Mouse (Mus musculus) lung, postnatal 0 days (tissue): Measurements from ENCODE around the gene Speg. TPM values are rescaled to one million over a fixed set of nuclear protein-coding genes. Genes with fewer than 3 reads are reported as not detected.

ENCODE experiments used
- ATAC-seq: fragments of 200-750 bp; cut with Nextera tagmentation; 2 replicates; pipeline ENCODE4 v1.8.0; 2017; ENCODE audit warnings: moderate library complexity
- DNase-seq: peaks from one replicate; pipeline ENCODE4 v3.0.0-alpha.2; 2016; ENCODE audit warnings: low spot score
- H3K27ac ChIP-seq: fragments of 300-500 bp; sonication (generic); 2 replicates; pipeline ENCODE4 v1.5.1; 2014; ENCODE audit warnings: antibody characterized with exemption, mild to moderate bottlenecking, low read length, mixed read lengths
- H3K27me3 ChIP-seq: fragments of 300-500 bp; sonication (generic); replicated peaks from 2 replicates; pipeline ENCODE4 v1.6.1; 2014; ENCODE audit warnings: low read length, mixed read lengths; ENCODE audit not compliant: insufficient read depth
- H3K36me3 ChIP-seq: fragments of 300-500 bp; sonication (generic); 2 replicates; pipeline ENCODE4 v1.6.1; 2014; ENCODE audit warnings: low read length, mixed read lengths; ENCODE audit not compliant: insufficient read depth
- H3K4me1 ChIP-seq: fragments of 300-500 bp; sonication (generic); 2 replicates; pipeline ENCODE4 v1.6.1; 2014; ENCODE audit warnings: antibody characterized with exemption, low read depth, low read length, mixed read lengths; ENCODE audit not compliant: insufficient read depth
- H3K4me2 ChIP-seq: fragments of 300-500 bp; sonication (generic); replicated peaks from 2 replicates; pipeline ENCODE4 v1.6.1; 2014; ENCODE audit warnings: low read depth, mild to moderate bottlenecking, low read length, moderate library complexity, mixed read lengths
- H3K4me3 ChIP-seq: fragments of 300-500 bp; sonication (generic); 2 replicates; pipeline ENCODE4 v1.5.1; 2014; ENCODE audit warnings: low read depth, low read length
- H3K9ac ChIP-seq: fragments of 300-500 bp; sonication (generic); replicated peaks from 2 replicates; pipeline ENCODE4 v1.6.1; 2014; ENCODE audit warnings: low read depth, mild to moderate bottlenecking
- H3K9me3 ChIP-seq: fragments of 300-500 bp; sonication (generic); 2 replicates; pipeline ENCODE4 v1.6.1; 2016; ENCODE audit warnings: low read length, mixed read lengths
- CTCF ChIP-seq: IDR thresholded peaks from 2 replicates; pipeline ENCODE4 v1.5.1; 2016; ENCODE audit warnings: antibody characterized with exemption, mild to moderate bottlenecking
- EP300 ChIP-seq: IDR thresholded peaks from 2 replicates; pipeline ENCODE4 v1.6.1; 2016; ENCODE audit warnings: antibody characterized with exemption, mild to moderate bottlenecking, control low read depth
- WGBS: fragments of 180-500 bp; shearing (Covaris S2); extraction: QIAGEN DNeasy Blood & Tissue Kit; methylation state at CpG from one replicate; pipeline ENCODE4 v1.1.7; 2014; 5-methylcytosine and 5-hydroxymethylcytosine counted together
- polyA plus RNA-seq: library from polyadenylated mRNA; unstranded; fragments of >200 nt; fragmentation: Nextera tagmentation; extraction: Ambion mirVana; gene quantifications from 2 replicates; pipeline ENCODE4 v1.2.1, GENCODE M21; 2015

Speg gene
- polyA plus RNA-seq, 1 experiment from 2014 or later = 15.4 TPM

- peaks cover 5% of the 10 kb centered on the region; the same call in 1 of the 2 replicates for H3K36me3 ChIP-seq
- no peaks in the 10 kb centered on the region for H3K9me3 ChIP-seq
- TF ChIP-seq CTCF (peak; percentile 94), EP300 (no peak)
- H3K4me2 ChIP-seq = peak overlapping the region; percentile 12; the same call in 1 of the 2 replicates
- H3K4me3 ChIP-seq = no peak overlapping the region
- H3K9ac ChIP-seq = no peak overlapping the region
- 1% methylated on average over 22 of the region's 22 CpGs for whole genome bisulfite sequencing
- DNase-seq = peak; percentile 78
- H3K4me1 ChIP-seq = peaks cover 9% of the 10 kb centered on the region; the same call in 1 of the 2 replicates
- ATAC-seq = peak; percentile 53
- H3K27me3 ChIP-seq = peaks cover 50% of the 10 kb centered on the region
- H3K27ac ChIP-seq = no peak overlapping the region
Measured at GRCm38 (mm10) chr1:75445751-75446611, 70.9 kb downstream of the Speg start.

GRCm38 (mm10) chr1:75446656-75447055 is 71.6 kb downstream of the Speg start:
- peaks cover 9% of the 10 kb centered on the region; the same call in 1 of the 2 replicates for H3K4me1 ChIP-seq
- TF ChIP-seq CTCF (no peak), EP300 (no peak)

GRCm38 (mm10) chr1:75447265-75448051 is 72.4 kb downstream of the Speg start:
- Histone ChIP-seq H3K4me2 (no peak overlapping the region), H3K4me3 (no peak overlapping the region), H3K27me3 (peaks cover 55% of the 10 kb centered on the region), H3K4me1 (peaks cover 9% of the 10 kb centered on the region; the same call in 1 of the 2 replicates), H3K27ac (no peak overlapping the region), H3K9ac (no peak overlapping the region), H3K36me3 (peaks cover 5% of the 10 kb centered on the region; the same call in 1 of the 2 replicates), H3K9me3 (no peaks in the 10 kb centered on the region)
- WGBS = 6% methylated on average over 10 of the region's 10 CpGs
- no peak for TF ChIP-seq EP300
- no peak for TF ChIP-seq CTCF
- DNase-seq = no peak
- ATAC-seq = peak; percentile 15; the same call in 1 of the 2 replicates

More at GRCm38 (mm10) chr1:75446656-75447055, 71.6 kb downstream of the Speg start:
- DNase-seq (no peak), ATAC-seq (no peak)
- Histone ChIP-seq H3K27ac (no peak overlapping the region), H3K4me2 (no peak overlapping the region), H3K4me3 (no peak overlapping the region), H3K36me3 (peaks cover 5% of the 10 kb centered on the region; the same call in 1 of the 2 replicates), H3K27me3 (peaks cover 54% of the 10 kb centered on the region), H3K9me3 (no peaks in the 10 kb centered on the region), H3K9ac (no peak overlapping the region)
- 6% methylated on average over 17 of the region's 20 CpGs for WGBS

- H3K9me3 ChIP-seq = no peaks in the 10 kb centered on the region
- TF ChIP-seq EP300 (no peak), CTCF (no peak)
- no peak overlapping the region for H3K4me3 ChIP-seq
- WGBS = 6% methylated on average over 7 of the region's 7 CpGs
- ATAC-seq (no peak), DNase-seq (no peak)
- no peak overlapping the region for H3K9ac ChIP-seq
- no peak overlapping the region for H3K27ac ChIP-seq
- H3K4me2 ChIP-seq = no peak overlapping the region
- H3K36me3 ChIP-seq = no peaks in the 10 kb centered on the region
- H3K27me3 ChIP-seq = peaks cover 60% of the 10 kb centered on the region
- H3K4me1 ChIP-seq = peaks cover 9% of the 10 kb centered on the region; the same call in 1 of the 2 replicates
Measured at GRCm38 (mm10) chr1:75448052-75448431, 72.9 kb downstream of the Speg start.

- H3K9ac ChIP-seq = no peak overlapping the region
- 1% methylated on average over 9 of the region's 14 CpGs for WGBS
- H3K4me3 ChIP-seq = no peak overlapping the region
- H3K27me3 ChIP-seq = peaks cover 60% of the 10 kb centered on the region
- no peak for DNase-seq
- no peak overlapping the region for H3K4me2 ChIP-seq
- no peak for ATAC-seq
- H3K9me3 ChIP-seq = no peaks in the 10 kb centered on the region
- peaks cover 9% of the 10 kb centered on the region; the same call in 1 of the 2 replicates for H3K4me1 ChIP-seq
- H3K36me3 ChIP-seq = no peaks in the 10 kb centered on the region
- no peak overlapping the region for H3K27ac ChIP-seq
- no peak for TF ChIP-seq CTCF
- no peak for TF ChIP-seq EP300
Measured at GRCm38 (mm10) chr1:75448937-75449336, 73.8 kb downstream of the Speg start.
